Mouse (Mus musculus) layer of hippocampus, adult 8-10 months (tissue): ENCODE data around the gene Adamts4. TPM values are rescaled to one million over a fixed set of nuclear protein-coding genes. Genes with fewer than 3 reads are reported as not detected.

Experiments used
- DNase-seq, 2 experiments: peaks; one replicate each; pipeline ENCODE4 v3.0.0; 2022; ENCODE audit warnings: low spot score in 2 of 2
- total RNA-seq, 4 experiments: library from RNA; stranded (reverse); gene quantifications; 2 replicates each; pipeline ENCODE4 v1.2.4; 2022

The Adamts4 gene
- total RNA-seq, 4 experiments from 2014 or later = 11.6 to 13.7 (median 12.4) TPM

DNA sequence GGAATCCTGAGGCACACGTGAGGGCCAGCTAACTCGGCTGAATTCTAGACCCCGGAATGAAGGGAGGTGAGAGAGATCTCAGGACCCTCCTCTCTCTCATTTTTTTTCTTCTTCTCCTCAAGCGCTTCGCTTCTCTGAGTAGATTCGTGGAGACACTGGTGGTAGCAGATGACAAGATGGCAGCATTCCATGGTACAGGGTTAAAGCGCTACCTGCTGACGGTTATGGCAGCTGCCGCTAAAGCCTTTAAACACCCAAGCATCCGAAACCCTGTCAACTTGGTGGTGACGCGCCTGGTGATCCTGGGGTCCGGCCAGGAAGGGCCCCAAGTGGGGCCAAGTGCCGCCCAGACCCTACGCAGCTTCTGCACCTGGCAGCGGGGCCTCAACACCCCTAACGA lies 2.2 kb downstream of the Adamts4 start:
- no peak for DNase-seq

DNA sequence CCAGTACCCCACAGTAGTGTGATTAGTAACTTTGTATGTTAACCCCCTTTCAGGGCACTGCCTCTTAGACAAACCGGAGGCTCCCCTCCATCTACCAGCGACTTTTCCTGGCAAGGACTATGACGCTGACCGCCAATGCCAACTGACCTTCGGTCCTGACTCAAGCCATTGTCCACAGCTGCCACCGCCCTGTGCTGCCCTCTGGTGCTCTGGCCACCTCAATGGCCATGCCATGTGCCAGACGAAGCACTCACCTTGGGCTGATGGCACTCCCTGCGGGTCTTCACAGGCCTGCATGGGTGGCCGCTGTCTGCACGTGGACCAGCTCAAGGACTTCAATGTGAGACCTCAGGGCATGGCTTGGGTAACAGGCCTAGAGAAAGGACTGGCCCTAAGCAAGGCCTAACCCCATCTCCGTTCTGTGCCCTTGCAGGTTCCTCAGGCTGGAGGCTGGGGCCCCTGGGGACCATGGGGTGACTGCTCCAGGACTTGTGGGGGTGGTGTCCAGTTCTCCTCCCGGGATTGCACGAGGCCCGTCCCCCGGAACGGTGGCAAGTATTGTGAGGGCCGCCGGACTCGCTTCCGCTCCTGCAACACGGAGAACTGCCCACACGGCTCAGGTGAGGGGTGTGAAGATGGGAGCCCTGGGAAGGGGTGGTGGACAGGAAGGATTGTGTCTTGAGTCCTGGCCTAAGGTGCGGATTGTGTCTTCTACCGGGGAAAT lies 6.0 kb downstream of the Adamts4 start:
- DNase-seq = no peak

DNA sequence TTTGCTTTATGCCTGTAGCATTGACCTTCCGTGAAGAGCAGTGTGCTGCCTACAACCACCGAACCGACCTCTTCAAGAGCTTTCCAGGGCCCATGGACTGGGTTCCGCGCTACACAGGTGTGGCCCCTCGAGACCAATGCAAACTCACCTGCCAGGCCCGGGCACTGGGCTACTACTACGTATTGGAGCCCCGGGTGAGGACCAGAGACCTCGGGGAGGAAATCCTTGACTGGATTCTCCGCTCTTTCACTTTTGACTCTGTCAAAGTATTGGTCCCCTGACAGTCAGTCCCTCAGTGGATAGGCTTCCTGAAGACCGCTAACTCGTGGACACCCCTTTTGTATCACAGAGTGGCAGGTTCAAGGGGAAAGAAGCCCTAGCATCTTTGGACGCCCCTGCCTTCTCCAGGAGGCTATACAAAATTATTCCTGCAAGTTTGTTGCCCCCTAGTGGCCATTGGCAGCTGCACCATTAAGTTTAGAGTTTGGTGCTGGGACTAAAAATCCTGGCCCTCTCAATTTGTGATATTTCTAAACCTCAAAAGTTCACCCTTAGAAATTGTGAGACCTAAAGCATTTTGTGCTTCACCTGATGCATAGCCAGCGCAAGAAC lies 6.8 kb downstream of the Adamts4 start:
- DNase-seq = peak in 1 of 2 experiments; percentile 68

DNA sequence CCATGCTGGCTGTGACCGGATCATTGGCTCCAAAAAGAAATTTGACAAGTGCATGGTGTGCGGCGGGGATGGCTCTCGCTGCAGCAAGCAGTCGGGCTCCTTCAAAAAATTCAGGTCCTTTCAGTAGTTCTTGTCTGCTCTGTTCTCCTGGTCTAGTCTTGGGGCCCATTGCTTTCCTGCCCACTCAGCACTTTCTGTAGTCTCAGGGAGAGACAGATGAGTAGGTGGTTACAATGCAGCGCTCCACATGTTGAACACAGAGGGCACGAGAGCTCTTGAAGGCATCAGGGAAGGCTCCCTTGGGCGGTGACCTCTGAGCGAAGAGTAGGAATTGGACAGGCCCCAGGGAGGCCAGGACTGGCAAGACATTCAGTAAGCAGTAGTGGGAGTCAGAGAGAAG lies 7.6 kb downstream of the Adamts4 start:
- DNase-seq = no peak

DNA sequence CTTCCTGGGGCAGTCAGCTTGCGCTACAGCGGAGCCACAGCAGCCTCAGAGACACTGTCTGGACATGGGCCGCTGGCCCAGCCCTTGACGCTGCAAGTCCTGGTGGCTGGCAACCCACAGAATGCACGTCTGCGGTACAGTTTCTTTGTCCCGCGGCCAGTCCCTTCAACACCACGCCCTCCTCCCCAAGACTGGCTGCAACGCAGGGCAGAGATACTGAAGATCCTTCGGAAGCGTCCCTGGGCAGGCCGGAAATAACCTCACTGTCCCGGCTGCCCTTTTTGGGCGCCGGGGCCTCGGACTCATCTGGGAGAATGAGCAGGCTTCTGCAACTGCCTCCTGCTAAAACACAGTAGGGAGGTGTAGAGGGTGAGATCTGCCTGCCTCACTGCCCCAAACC lies 8.7 kb downstream of the Adamts4 start:
- DNase-seq = no peak

DNA sequence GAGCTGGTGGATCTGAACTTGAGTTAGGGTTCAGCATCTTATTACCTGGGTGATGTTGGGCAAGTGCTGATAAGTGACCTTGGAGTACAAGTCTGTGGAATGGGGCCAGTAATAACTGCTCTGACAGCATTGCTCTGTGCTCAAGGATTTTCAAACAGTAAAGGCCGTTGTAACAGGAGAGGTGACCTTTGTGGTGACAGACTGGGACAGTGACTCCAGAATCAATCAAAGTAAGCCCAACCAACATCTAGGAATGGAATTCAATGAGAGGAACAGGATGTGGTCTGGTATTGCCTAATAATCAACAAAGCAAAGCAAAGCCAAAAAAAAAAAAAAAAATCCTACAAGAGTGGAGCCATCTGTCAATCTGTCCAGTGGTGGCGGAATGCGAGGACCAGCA lies 10.1 kb downstream of the Adamts4 start:
- no peak for DNase-seq

DNA sequence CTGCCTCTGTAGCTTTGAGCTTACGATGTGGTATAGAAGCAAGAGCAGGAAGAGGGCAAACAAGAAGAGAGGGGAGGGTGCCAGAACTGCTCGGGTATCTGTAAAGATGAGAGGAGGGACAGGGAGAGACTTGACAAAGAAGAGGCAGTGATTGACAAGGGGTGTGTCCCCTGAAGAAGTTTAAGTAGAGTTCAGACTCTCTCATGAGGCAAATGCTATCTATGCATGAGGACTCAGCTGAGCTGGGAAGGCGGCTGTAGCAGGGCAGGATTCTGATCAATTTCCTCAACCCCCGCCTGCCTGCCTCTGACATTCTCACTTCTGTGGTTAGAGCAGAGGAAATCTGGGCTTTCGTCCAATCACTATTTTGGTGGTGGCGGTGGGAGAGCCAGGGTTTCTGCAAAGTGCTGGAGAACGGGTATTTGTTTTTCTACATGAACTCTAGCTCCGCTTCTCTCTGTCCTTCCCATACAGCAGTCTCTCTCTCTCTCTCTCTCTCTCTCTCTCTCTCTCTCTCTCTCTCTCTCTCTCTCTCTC lies 12.4 kb downstream of the Adamts4 start:
- DNase-seq = peak; percentile 86 to 89

DNA sequence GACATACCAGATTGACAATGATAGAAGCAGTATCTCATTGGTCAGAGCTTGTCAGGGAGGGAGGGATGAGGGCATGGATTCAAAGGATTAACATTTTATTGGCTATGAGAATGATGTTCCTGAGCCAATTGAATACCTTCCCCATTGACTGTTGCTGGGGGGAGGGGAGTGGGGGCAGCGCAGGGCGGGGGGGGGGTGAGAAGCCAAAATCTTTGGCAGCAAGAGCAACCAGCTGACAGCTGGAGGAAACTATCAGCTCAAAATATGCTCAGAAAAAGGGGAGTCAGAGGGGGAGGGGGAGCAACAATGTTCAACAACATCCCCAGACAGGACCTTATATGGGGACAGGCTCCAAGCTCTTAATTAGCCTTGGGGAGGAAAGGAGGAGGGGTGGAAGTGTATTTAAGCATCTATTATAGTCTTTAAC lies 13.0 kb downstream of the Adamts4 start:
- no peak for DNase-seq

DNA sequence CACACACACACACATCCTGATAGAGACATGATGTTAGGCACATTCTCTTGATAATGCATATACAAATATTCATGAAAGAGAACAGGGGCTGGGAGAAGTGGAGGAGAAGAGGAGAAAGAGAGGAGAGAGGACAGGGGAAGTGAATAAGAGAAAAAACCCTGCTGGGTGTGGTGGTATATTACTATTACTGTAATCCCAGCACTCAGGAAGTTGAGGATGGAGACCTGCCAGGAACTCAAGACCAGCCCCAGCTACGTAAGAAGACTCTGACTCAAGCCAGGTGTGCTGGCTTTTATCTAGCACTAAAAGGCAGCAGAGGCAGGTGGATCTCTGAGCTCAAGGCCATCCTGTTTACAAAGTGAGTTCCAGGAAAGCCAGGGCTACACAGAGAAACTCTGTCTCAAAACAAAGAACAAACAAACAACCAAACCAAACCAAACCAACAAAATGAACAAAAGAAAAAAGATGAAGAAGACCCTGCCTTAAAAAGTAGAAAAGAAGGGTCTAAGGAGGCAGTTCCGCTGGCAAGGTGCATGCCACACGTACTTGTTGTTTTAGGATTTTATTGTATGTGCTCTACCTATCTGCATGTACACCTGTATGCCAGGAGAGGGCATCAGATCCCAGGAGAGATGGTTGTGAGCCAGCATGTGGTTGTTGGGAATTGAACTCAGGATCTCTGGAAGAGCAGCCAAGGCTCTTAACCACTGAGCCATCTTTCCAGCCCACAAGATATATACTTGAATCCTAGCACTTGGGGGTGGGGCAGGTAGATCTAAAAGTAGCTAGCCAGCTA lies 13.6 kb downstream of the Adamts4 start:
- no peak for DNase-seq

DNA sequence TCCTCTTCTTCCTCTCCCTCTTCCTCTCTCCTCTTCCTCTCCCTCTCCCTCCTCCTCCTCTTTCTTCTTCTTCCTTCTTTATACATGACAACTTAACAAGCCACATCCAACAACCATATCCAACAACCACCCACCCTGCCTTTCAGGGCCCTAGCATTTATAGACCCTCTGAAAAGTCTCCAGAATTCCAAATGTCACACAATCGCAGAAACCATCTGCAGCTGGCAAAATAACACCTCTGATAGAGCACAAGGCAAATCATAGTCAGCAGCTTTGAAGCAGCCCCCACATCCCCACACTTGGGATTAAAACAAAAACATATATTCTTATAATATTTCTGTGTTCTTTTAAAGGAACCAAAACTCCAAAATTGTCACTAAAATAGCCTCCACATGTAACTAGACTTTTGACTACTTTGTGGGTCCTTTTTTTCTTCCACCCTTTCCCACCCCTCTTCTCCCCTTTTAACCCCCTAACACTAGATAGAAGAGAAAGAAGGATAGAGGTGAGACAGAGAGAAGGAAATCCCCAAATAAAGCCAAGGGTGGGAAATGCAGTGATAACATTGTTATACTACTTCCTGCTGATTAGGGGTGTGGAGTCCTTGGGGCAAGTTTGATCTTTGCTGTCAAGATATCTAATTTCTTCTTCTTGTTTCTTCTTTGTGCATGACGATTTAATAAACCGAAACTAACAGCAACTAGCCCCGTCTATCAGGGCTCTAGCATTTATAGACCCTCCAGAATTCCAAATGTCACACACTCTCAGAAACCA lies 15.9 kb downstream of the Adamts4 start:
- no peak for DNase-seq

DNA sequence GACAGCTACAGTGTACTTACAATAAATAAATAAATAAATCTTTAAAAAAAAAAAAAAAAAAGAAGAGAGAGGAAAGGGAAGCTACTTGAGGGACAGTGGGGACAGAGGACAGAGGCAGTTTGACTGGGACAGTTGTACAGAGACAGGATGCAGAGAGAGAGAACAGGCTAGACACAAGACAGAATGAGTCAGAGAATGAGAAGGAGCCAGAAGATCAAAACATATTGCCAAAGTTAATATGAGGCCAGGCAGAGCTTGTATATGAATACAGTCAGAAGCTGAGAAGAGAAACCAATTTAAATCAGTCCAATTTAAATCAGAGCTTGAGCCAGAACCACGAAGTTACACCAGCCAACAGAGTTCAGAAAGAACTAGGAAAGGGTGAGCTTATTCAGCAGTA lies 18.1 kb downstream of the Adamts4 start:
- DNase-seq = no peak

DNA sequence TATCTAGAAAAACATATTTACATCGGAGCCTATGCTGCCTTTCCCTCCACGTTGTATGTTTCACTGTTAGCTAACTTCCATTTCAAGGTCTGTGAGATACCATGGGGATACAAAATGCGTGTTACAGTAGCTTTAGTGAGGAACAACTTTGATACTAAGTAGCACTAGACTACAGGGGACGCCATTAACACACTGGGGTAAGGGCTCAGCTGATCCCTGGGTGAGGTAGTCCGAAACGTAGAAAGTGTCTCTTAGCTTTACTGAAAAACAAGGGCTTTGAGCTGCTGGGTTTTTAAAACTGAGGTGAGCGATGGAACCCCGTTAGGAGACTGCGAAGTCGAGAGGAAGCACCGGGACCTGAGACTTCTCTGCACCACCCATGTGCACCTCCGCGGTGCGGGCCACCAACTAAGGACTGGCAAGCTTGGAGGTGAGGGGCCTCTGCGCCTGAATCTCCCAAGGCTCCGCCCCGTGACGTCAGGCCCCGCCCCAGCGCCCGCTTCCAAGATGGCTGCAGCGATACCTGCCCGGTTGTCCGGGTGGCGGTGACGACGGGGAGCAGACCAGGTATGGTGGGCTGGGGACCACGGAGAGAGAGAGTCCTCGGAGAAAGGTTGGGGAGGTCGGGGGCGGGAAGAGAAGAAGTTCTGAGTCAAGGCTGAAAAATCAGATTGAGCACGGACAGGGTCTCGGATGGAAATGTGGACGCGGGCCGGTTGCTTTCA lies 19.8 kb downstream of the Adamts4 start, which contains the start of gene B4galt3:
Gene B4galt3 (plus strand): TSS at position 481 of the 725 bp plus-strand sequence.
- DNase-seq = peak; percentile 91 to 95

DNA sequence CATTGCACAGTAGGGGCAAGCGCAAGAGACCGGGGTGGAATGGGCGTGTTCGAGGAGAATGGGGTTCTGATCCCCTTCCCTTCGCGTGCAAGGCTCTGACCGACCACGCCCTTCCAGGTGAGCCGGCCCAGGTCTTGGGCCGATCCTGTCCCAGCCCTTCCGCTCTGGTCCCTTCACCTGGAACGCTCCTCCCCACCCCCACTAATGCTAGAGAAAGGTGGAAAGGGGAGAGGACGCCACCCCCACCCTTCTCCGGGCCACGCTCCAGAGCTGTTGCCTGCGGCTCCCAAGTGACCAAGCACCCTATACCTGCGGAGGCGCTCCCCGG lies 20.3 kb downstream of the Adamts4 start:
- no peak for DNase-seq

DNA sequence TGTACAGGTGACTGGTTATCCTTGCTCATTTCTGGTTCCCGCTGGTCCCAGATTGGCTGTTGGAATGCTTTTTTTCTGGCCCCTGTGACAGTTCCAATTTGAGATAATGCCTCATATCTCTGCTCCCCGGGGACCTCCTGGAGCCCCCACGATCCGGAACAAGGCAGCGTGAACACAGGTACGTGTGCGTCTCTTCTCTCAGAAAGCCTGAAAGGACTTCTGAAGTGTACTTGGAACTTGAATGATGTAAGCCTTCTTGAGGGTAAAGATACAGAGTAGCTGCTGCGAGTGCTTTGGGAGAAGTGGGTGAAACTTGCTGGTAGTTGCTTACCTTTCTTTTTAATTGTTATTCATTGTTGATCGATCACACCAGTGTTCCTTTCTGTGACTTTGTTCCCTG lies 21.0 kb downstream of the Adamts4 start:
- no peak for DNase-seq

DNA sequence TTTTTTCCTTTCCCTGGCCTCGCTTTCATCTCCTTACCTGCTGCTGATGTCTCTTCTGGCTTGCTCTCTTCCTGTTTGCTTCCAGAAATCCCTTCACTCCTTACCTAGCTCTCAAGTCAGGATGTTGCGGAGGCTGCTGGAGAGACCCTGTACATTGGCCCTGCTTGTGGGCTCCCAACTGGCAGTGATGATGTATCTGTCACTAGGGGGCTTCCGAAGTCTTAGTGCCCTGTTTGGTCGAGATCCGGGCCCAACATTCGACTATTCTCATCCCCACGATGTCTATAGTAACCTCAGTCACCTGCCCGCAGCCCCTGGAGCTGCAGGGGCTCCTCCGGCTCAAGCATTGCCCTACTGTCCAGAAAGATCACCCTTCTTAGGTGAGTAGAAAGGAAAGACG lies 21.4 kb downstream of the Adamts4 start:
- no peak for DNase-seq

DNA sequence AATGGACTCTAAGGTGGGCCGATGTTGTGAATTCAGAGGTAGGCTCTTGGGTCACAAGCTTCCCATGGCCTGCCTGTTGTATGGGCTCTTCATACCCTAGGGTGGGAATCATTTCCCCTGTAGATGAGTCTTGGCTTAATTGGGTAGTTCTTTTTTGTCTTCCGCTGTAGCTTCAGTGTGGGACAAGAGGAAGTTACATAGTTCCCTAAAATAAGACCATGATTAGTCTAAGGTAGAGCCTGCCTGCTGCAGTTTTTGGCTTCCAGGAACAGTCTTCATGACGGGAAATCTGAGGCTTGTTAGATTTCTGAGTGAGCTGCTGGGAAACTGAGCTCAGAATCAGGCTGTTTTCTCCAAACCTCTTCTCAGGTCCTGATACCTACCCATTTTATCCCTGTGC lies 21.9 kb downstream of the Adamts4 start:
- DNase-seq = no peak

DNA sequence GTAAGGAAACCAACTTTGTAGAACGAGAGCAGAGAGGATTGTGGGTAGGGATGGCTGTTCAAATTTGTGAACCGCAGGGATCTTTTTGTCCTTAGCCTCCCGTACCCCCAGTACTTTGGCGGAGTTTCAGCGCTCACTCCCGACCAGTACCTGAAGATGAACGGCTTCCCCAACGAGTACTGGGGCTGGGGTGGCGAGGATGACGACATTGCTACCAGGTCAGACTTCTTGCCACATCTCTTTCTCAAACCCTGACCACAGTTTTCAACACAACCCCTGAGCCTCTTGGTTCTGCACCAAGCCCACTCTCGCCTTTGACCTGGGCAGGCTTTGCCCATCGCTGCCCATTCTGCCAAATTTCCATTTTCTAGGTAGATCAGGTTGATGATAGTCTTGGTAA lies 23.9 kb downstream of the Adamts4 start:
- DNase-seq = no peak

DNA sequence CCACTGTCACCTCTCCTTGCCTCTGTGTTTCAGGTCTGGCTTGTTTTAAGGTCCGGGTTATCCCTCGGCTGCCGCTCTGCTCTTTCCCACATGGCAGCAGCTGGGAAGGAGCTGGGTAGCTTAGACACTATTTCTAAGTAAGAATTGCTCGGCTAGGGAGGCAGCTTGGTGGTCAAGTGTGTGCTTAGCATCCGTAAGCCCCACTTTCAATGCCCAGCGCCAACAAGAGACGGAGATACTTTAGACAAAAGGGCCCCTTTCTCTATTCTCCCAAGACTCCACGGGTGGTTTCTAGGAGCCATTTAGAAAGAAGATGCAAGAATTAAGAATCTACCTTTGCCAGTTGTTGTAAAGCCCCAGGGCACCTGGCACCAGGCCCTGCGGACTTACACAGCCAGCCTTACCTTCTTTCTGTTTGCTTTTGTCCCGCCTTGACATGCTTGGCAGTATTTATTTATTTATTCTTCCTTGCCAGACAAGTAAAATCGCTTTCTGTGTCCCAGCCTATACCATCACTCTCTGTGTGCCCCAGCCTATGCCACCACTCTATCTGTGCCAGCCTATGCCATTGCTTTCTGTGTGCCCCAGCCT lies 25.0 kb downstream of the Adamts4 start:
- no peak for DNase-seq

DNA sequence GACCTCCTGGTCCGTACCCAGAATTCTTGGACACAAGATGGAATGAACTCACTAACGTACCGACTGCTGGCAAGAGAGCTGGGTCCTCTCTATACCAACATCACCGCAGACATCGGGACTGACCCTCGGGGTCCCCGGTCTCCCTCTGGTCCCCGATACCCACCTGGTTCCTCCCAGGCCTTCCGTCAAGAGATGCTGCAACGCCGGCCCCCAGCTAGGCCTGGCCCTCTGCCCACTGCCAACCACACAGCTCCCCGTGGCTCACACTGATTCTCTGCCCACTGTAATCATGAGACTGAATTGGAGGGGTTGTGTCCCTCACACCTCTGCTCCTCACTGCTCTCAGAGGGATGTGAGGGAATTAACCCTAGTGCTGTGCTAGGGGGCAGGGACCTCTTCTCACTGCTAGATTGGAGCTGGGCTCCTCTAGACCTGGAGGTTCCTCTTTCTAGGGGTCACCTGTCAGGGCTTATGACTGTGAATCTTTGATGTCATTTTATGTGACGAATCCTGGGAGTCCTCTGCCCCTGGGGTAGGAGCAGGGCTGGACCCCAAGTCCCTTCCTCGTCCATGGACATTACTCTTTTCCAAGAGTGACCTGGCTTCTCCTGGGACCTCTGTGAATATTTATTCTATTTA lies 26.0 kb downstream of the Adamts4 start:
- no peak for DNase-seq

DNA sequence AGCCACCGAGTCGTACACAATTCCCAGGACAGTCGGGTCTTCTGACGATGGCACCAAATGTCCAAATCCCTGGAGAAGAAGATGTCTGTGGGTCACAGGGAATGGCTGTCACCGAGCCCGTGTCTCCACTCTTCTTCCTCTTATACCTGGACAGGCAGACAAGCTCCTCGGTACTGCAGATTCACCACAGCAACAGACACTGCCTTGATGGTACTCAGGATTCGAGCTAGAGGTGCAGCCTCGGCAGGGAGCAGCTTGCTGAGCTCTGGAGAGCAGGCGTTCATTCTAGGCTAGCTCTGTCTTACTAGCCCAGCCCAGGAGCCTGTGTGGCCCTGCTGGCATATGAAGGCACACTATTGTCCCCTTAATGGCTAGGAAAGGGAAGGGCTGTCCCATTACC lies 27.5 kb downstream of the Adamts4 start:
- DNase-seq = no peak
